Mouse (Mus musculus) limb, embryonic 15.5 days (tissue): Measurements from ENCODE around the gene Lrrc34. TPM values are rescaled to one million over a fixed set of nuclear protein-coding genes. Genes with fewer than 3 reads are reported as not detected.

ENCODE experiments used
- ATAC-seq: fragments of 200-750 bp; cut with Nextera tagmentation; 2 replicates; pipeline ENCODE4 v1.8.0; 2017; ENCODE audit warnings: low read depth, moderate TSS enrichment; ENCODE audit not compliant: insufficient number of reproducible peaks, low FRiP score, low TSS enrichment
- H3K27ac ChIP-seq: fragments of 300-500 bp; sonication (generic); 2 replicates; pipeline ENCODE4 v1.5.1; 2015; ENCODE audit warnings: moderate library complexity, mild to moderate bottlenecking, inconsistent platforms
- H3K27me3 ChIP-seq: fragments of 300-500 bp; sonication (generic); 2 replicates; pipeline ENCODE4 v1.6.1; 2015; ENCODE audit warnings: inconsistent platforms
- H3K36me3 ChIP-seq: fragments of 300-500 bp; sonication (generic); 2 replicates; pipeline ENCODE4 v1.6.1; 2015; ENCODE audit warnings: inconsistent platforms
- H3K4me1 ChIP-seq: fragments of 300-500 bp; sonication (generic); 2 replicates; pipeline ENCODE4 v1.6.1; 2015; ENCODE audit warnings: inconsistent platforms
- H3K4me2 ChIP-seq: fragments of 300-500 bp; sonication (generic); 2 replicates; pipeline ENCODE4 v1.6.1; 2015; ENCODE audit warnings: mild to moderate bottlenecking, inconsistent platforms
- H3K4me3 ChIP-seq: fragments of 300-500 bp; sonication (generic); 2 replicates; pipeline ENCODE4 v1.5.1; 2015; ENCODE audit warnings: mild to moderate bottlenecking, inconsistent platforms
- H3K9ac ChIP-seq: fragments of 300-500 bp; sonication (generic); 2 replicates; pipeline ENCODE4 v1.6.1; 2015; ENCODE audit warnings: inconsistent platforms
- H3K9me3 ChIP-seq: fragments of 300-500 bp; sonication (generic); 2 replicates; pipeline ENCODE4 v1.6.1; 2016; ENCODE audit warnings: inconsistent platforms
- WGBS: fragments of 180-500 bp; shearing (Covaris S2); methylation state at CpG from one replicate; pipeline ENCODE4 v1.1.7; 2015; 5-methylcytosine and 5-hydroxymethylcytosine counted together
- polyA plus RNA-seq: library from polyadenylated mRNA; unstranded; fragments of >200 nt; fragmentation: Nextera tagmentation; extraction: Ambion mirVana; gene quantifications from 2 replicates; pipeline ENCODE4 v1.2.1, GENCODE M21; 2015

Lrrc34 gene
- polyA plus RNA-seq, 1 experiment from 2014 or later: 0.42 TPM

DNA sequence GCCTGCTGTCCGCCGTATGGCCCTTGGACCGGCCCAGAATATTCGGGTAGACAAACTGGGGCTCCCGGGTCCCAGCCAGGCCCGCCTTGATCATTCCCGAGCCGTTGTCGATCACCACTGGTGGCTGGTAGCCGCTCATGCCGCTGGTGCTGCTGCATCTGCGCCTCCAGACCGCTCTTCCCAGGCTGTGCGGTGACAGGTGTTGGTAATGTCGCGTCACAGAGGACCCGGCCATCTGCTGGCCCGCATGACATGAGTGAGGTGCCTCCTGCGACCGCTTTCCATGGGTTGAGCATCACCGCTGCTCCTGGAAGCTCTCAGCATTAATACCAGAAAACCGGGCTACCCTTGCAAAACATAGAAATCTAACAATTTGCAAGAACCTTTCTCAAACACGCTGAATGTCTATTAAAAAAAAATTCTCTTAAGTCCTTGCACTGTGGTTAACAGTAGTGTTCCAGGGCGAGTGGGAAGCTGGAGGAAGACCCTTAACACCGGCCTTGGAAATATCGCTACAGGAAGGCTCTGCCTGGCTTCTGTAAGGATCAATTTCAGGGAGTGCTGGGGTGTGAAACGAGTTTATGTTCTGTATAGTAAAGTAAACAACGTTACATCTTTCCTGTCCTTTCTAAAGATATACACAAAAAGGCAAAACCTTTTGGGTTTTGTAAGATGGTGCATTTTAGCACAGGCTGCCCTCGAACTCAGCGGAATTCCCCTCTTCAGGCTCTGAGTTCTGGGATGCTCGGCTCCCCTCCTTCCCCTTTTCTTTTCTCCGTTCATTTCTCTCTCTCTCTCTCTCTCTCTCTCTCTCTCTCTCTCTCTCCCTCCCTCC is 47.7 kb downstream of the Lrrc34 start, which contains the start of gene Actrt3:
Gene Actrt3 (minus strand): TSS at position 229 of the 835 bp plus-strand sequence.
- Histone ChIP-seq H3K27ac (peak within 1 kb of the TSS; percentile 79), H3K4me2 (peak within 1 kb of the TSS; percentile 82), H3K9ac (peak within 1 kb of the TSS; percentile 29), H3K4me3 (peak within 1 kb of the TSS; percentile 73), H3K4me1 (peaks cover 20% of the 10 kb centered on the region), H3K27me3 (0 out of 2 replicates have a peak, but pooled peaks cover 4% of the 10 kb centered on the region), H3K36me3 (peaks cover 7% of the 10 kb centered on the region), H3K9me3 (no peaks in the 10 kb centered on the region)
- WGBS: 2% methylated on average over 32 of the region's 32 CpGs
- ATAC-seq: no peak

DNA sequence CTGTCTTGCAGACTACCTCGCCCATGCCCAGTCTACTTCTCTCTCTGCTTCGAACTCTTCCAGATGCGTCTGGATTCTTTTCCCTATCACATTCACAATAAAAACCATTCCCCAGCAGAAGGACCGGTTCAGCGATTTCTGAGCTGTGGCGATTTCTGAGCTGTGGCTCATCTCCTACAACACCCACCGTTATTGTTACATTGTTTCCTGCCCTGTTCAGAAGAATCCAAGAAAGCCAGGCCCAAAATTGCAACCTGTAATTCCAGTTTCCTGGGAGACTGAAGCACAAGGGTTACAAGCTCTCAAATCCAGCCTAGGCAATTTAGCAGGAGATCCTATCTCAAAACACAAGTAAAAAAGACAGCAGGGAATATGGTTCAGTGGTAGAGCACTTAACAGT is 50.4 kb downstream of the Lrrc34 start:
- WGBS: 71% methylated on average over 7 of the region's 7 CpGs
- 0 out of 2 replicates have a peak, but pooled peaks cover 4% of the 10 kb centered on the region for H3K27me3 ChIP-seq
- H3K27ac ChIP-seq: no peak overlapping the region
- no peaks in the 10 kb centered on the region for H3K36me3 ChIP-seq
- H3K4me2 ChIP-seq: no peak overlapping the region
- H3K9me3 ChIP-seq: no peaks in the 10 kb centered on the region
- no peak overlapping the region for H3K9ac ChIP-seq
- H3K4me3 ChIP-seq: no peak overlapping the region
- no peak for ATAC-seq
- H3K4me1 ChIP-seq: peaks cover 15% of the 10 kb centered on the region

DNA sequence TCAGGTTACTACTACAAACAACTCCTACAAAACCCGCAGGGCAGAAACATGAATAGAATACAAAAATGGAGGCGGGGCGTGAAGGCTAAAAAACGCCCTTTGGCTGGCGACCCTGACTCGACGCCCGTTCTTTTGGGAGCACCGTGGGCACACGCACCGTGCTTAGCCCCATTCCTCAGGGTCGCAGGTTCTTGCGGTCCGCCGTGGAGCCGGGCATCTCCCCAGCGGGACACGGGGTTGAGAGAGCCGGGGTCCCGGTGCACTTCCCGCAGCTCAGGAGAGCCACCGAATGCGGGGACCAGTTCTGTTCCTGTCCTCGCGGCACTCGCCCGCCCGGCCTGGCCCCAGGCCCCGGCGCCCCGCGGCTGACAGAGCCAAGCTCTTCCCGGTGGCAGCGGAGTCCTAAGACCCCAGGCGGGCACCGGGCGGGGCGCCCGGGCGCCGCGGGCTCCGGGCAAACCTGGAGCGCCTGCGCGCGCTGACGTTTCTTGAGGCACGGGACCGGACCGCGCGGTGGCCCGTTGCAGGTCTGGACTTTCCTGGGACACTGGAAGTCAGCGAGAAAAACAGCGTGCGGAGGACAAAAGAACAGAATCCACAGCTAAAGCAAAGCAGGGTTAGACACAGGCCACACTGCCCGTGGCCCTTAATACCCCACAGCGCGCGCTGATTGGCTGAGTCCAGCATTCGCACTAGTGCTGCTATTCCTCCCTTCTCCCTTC is 52.4 kb downstream of the Lrrc34 start:
- H3K36me3 ChIP-seq: no peaks in the 10 kb centered on the region
- peaks cover 13% of the 10 kb centered on the region for H3K4me1 ChIP-seq
- 0 out of 2 replicates have a peak, but pooled peaks cover 4% of the 10 kb centered on the region for H3K27me3 ChIP-seq
- H3K4me2 ChIP-seq: peak overlapping the region; percentile 76
- peak overlapping the region; percentile 82 for H3K9ac ChIP-seq
- no peaks in the 10 kb centered on the region for H3K9me3 ChIP-seq
- peak overlapping the region; percentile 72; the same call in 1 of the 2 replicates for H3K27ac ChIP-seq
- ATAC-seq: peak; percentile 41; the same call in 1 of the 2 replicates
- peak overlapping the region; percentile 80 for H3K4me3 ChIP-seq
- under 1% methylated on average over 62 of the region's 62 CpGs for WGBS

DNA sequence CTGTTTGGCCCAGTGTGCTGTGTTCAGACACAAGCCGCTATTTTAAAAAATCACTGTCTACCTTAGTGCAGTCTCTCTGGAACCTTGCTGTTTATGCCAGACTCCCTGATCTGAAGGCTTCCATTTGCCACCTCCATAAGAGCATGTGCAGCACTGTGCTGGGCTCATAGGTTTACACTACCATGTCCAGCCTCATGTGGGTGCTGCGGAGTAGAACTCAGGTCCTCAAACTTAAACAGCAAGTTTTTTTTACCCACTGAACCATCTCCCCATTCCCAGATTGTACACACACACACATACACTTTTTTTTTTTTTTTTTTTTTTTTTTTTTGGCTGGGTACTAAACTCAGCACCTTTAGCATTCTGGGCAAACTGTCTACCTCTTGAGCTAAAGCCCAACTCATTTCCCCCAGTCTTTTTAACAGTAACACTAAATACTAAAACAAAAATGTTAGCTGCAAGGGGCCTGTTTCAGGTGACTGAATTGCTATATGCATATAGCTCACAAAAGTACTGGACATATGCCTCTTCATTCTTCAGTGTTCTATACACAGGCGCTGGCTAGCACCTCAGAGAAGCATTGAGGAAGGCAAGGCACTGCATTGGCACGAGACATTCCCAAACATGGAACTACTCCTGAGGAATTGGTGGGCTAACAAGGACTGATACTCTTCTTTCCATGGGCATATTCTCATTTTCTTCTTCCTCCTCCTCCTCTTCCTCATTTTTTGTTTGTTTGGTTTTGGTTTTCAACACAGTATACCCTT is 53.8 kb downstream of the Lrrc34 start:
- ATAC-seq: no peak
- H3K36me3 ChIP-seq: no peaks in the 10 kb centered on the region
- H3K27ac ChIP-seq: no peak overlapping the region
- peaks cover 3% of the 10 kb centered on the region; the same call in 1 of the 2 replicates for H3K4me1 ChIP-seq
- 0 out of 2 replicates have a peak, but pooled peaks cover 4% of the 10 kb centered on the region for H3K27me3 ChIP-seq
- no peak overlapping the region for H3K4me3 ChIP-seq
- no peaks in the 10 kb centered on the region for H3K9me3 ChIP-seq
- 66% methylated on average over 4 of the region's 4 CpGs for WGBS
- no peak overlapping the region for H3K9ac ChIP-seq
- no peak overlapping the region for H3K4me2 ChIP-seq

DNA sequence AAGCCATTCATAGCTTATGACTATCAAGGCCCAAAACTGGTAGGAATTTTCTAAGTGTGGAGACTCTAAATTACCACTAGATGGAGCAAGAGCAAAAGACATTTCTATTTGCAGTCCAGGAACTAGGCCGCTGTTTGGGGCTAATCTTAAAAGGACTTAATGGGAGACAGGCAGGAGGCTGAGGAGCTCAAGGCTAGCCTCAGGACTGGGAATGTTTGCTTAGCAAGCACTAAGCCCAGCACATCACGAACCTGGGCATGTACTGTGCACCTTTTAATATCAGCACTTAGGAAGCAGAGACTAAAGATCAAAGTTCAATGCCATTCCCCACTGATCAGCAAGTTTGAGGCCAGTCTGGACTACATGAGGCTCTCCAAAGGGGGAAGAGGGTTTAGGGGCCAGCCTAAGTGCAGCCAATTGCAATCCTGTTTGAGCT is 55.2 kb downstream of the Lrrc34 start:
- Histone ChIP-seq H3K36me3 (no peaks in the 10 kb centered on the region), H3K4me2 (no peak overlapping the region), H3K9me3 (no peaks in the 10 kb centered on the region), H3K4me1 (peaks cover 3% of the 10 kb centered on the region; the same call in 1 of the 2 replicates), H3K27me3 (no peaks in the 10 kb centered on the region), H3K9ac (no peak overlapping the region), H3K4me3 (no peak overlapping the region), H3K27ac (peak overlapping the region; percentile 12; the same call in 1 of the 2 replicates)
- no peak for ATAC-seq
- WGBS: 0% methylated on average over 2 of the region's 2 CpGs

DNA sequence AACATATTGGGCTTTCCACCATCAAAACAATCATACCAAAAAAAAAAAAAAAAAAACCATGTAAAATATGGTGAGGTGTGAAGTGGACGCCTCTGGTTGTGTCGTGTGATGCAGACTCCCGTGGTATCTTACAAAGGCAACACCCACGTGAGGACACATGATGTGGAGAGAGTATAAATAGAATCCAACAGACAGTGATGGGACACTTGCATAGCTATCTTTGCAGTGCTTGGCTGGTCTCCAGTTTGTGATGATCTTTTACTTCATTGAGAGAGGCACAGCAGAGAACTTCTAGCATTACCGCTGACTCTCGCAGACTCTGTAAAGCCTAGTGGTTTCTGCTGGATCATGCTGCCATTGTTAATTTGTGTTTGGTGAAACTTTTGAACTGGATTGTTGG is 58.8 kb downstream of the Lrrc34 start:
- no peak for ATAC-seq

More for the DNA sequence above, 58.8 kb downstream of the Lrrc34 start:
- H3K36me3 ChIP-seq: no peaks in the 10 kb centered on the region
- no peak overlapping the region for H3K4me2 ChIP-seq
- no peaks in the 10 kb centered on the region for H3K27me3 ChIP-seq
- no peaks in the 10 kb centered on the region; the same call in 1 of the 2 replicates for H3K4me1 ChIP-seq
- no peaks in the 10 kb centered on the region for H3K9me3 ChIP-seq
- no peak overlapping the region for H3K9ac ChIP-seq
- H3K27ac ChIP-seq: no peak overlapping the region
- no peak overlapping the region for H3K4me3 ChIP-seq
- 81% methylated on average over 6 of the region's 6 CpGs for WGBS

Other genes starting within 250 kb of the Lrrc34 start
- 37.7 and 38.4 TPM in 2 replicates for gene Mecom, start 99.9 kb downstream of the Lrrc34 start, polyA plus RNA-seq
- gene Actrt3, start 47.9 kb downstream of the Lrrc34 start, polyA plus RNA-seq: not detected in 2 replicates
- gene Mynn, start 45.8 kb downstream of the Lrrc34 start, polyA plus RNA-seq: 30.4 and 31.5 TPM in 2 replicates
- not detected in 2 replicates for gene Lrriq4, start 3.4 kb downstream of the Lrrc34 start, polyA plus RNA-seq
- gene Lrrc31, start 52.0 kb upstream of the Lrrc34 start, polyA plus RNA-seq: 0.10 and 0.30 TPM in 2 replicates
- gene Samd7, start 98.4 kb upstream of the Lrrc34 start, polyA plus RNA-seq: 0.05 TPM in 1 of 2 replicates, not detected in the other
- gene Sec62, start 145.0 kb upstream of the Lrrc34 start, polyA plus RNA-seq: 86.5 and 102 TPM in 2 replicates
- gene Gpr160, start 208.1 kb upstream of the Lrrc34 start, polyA plus RNA-seq: 16.8 and 18.6 TPM in 2 replicates